Mouse (Mus musculus) effector memory CD4-positive, alpha-beta T cell, adult 7 months (primary cell): ENCODE measurements around the gene Rps6. TPM values are rescaled to one million over a fixed set of nuclear protein-coding genes. Genes with fewer than 3 reads are reported as not detected.

ENCODE experiments used
- polyA plus RNA-seq: library from polyadenylated mRNA; unstranded; fragments of 100-300 nt; shearing (Covaris generic); gene quantifications from one replicate; pipeline ENCODE4 v1.2.1, GENCODE M21; 2017

Gene Rps6
- 589 TPM for polyA plus RNA-seq

GRCm38 (mm10) chr4:86857113-86858069 is at the start of gene Rps6:
TSS of gene Rps6 (minus strand) at chr4:86857412.

DNA sequence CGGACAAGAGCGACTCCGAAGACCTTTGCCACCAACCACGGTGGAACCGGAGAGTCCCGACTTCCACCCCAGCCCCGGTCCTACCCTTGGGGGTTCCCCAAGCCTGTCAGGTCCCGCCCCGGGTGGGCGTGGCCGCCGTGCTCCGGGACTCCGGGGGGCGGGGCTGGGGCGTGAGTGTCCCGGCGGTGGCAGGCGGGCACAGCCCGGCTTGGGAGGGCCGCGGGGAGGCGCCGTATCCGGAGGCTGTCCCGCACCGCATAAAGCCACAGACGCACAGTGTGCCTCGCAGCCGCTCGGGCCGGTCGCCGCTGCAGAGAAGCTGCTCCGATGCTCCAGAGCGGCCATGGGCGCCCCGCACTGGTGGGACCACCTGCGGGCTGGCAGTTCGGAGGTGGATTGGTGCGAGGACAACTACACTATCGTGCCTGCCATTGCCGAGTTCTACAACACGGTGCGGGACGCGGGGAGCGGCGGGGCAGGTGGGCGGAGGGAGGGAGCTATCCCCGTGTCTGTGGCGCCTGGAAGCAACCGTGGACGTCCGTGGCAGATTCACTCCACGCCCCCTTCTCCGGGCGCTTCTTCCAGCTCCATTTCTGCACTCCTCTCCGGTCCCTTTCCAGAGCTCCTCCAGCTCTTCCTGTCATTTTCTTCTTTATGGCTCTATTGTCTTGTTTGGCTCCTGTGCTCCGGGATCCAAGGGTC is 17.1 kb upstream of the Rps6 start, which contains the start of gene Acer2:
Gene Acer2 (plus strand): TSS at position 251 of the 702 bp plus-strand sequence.

Other genes with a start within 250 kb of the Rps6 start
- gene Haus6, start 245.4 kb downstream of the Rps6 start, polyA plus RNA-seq, result 17.3 TPM
- gene Plin2, start 187.4 kb downstream of the Rps6 start, polyA plus RNA-seq, result 14.7 TPM
- 60.7 TPM for gene Dennd4c, start 108.9 kb downstream of the Rps6 start, polyA plus RNA-seq
- 5.7 TPM for gene Acer2, start 17.0 kb upstream of the Rps6 start, polyA plus RNA-seq